In the genomic region with DNA sequence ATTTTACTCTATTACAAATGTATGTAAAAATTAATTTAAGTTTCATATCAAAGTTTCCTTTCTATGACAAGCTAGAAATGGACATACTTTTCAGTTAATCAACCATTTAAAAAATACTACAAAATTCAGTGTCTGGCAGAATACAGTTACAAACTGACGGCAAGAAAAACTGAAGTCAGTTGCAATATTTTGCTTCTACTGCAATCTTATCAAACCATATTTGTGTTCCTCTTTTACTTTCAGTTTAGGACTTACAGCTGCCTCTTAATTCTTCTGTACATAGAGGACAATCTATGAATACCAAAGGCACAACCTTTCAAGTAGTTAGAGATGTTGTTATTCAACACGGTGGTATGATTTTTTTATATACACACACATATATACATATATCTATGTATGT, we compare ENCODE assay signal across 22 mouse cellular contexts. TPM values are rescaled to one million over a fixed set of nuclear protein-coding genes. Genes with fewer than 3 reads are reported as not detected.
"Had no signal": no experiment of that assay in that cellular context is flagged by ENCODE, and none has a peak within 500 bp of the region (broad histone marks: within the 10 kb centered on the region; RNA-seq: fewer than 3 reads in every experiment).

No protein-coding gene starts in this region.

- H3K9me3 ChIP-seq: neural tube, embryonic 12.5 days; neural tube, embryonic 13.5 days; neural tube, embryonic 15.5 days; stomach, embryonic 15.5 days had no signal

- H3K4me3 ChIP-seq: neural tube, embryonic 12.5 days; neural tube, embryonic 13.5 days; neural tube, embryonic 15.5 days; stomach, embryonic 15.5 days had no signal

- H3K4me1 ChIP-seq: neural tube, embryonic 12.5 days; neural tube, embryonic 13.5 days; neural tube, embryonic 15.5 days; stomach, embryonic 15.5 days had no signal

- H3K36me3 ChIP-seq: neural tube, embryonic 12.5 days; neural tube, embryonic 13.5 days; neural tube, embryonic 15.5 days; stomach, embryonic 15.5 days had no signal

- H3K27me3 ChIP-seq: neural tube, embryonic 12.5 days; neural tube, embryonic 13.5 days; neural tube, embryonic 15.5 days; stomach, embryonic 15.5 days had no signal

- H3K27ac ChIP-seq: neural tube, embryonic 12.5 days; neural tube, embryonic 13.5 days; neural tube, embryonic 15.5 days; stomach, embryonic 15.5 days; stomach, postnatal 0 days had no signal

- H3K4me2 ChIP-seq: neural tube, embryonic 12.5 days; neural tube, embryonic 13.5 days; neural tube, embryonic 15.5 days; stomach, embryonic 15.5 days had no signal

- DNase-seq: retina, postnatal 1 day; right cerebral cortex, adult 18-20 months; right cerebral cortex, postnatal 14 days; right cerebral cortex, postnatal 25 days; right cerebral cortex, postnatal 4 days; spleen, adult 18-20 months; thymus, adult 18-20 months; thymus, adult 2 months; thymus, postnatal 14 days; thymus, postnatal 25 days; thymus, postnatal 36 days; thymus, postnatal 4 days had no signal

- H3K9ac ChIP-seq: neural tube, embryonic 12.5 days; neural tube, embryonic 13.5 days; neural tube, embryonic 15.5 days; stomach, embryonic 15.5 days had no signal

RNA-seq across cellular contexts. Expression of a gene that starts 7.4 kb away (rescaled TPM):
- total RNA-seq: neutrophil, adult 5-6 weeks had no signal
- polyA plus RNA-seq: neural tube, embryonic 12.5 days; neural tube, embryonic 13.5 days; neural tube, embryonic 14.5 days; neural tube, embryonic 15.5 days; spleen, adult 2 months; stomach, embryonic 14.5 days; urinary bladder, adult 2 months had no signal
